Mouse (Mus musculus) effector memory CD4-positive, alpha-beta T cell, adult 5 months (primary cell): ENCODE results near the gene Kctd7. TPM values are rescaled to one million over a fixed set of nuclear protein-coding genes. Genes with fewer than 3 reads are reported as not detected.

ENCODE experiments used
- polyA plus RNA-seq: library from polyadenylated mRNA; unstranded; fragments of 100-300 nt; shearing (Covaris generic); gene quantifications from one replicate; pipeline ENCODE4 v1.2.1, GENCODE M21; 2017

Kctd7 gene
- 1.2 TPM for polyA plus RNA-seq

GRCm38 (mm10) chr5:130144334-130145312 is at the start of gene Kctd7:
TSS of gene Kctd7 (plus strand) at chr5:130144861.

GRCm38 (mm10) chr5:130171423-130171954 is 26.8 kb downstream of the Kctd7 start, which contains the start of gene Rabgef1:
TSS of gene Rabgef1 (plus strand) at chr5:130171798.

Other genes starting within 250 kb of the Kctd7 start
- gene Zbed5, start 249.1 kb upstream of the Kctd7 start, polyA plus RNA-seq = 0.80 TPM
- gene Phkg1, start 246.3 kb upstream of the Kctd7 start, polyA plus RNA-seq = 0.31 TPM
- gene Nupr1l, start 236.3 kb upstream of the Kctd7 start, polyA plus RNA-seq = not detected
- gene Vkorc1l1, start 202.9 kb upstream of the Kctd7 start, polyA plus RNA-seq = 12.7 TPM
- 18.1 TPM for gene Gusb, start 141.8 kb upstream of the Kctd7 start, polyA plus RNA-seq
- 45.4 TPM for gene Asl, start 115.6 kb upstream of the Kctd7 start, polyA plus RNA-seq
- 17.8 TPM for gene Crcp, start 115.6 kb upstream of the Kctd7 start, polyA plus RNA-seq
- 6.7 TPM for gene Tpst1, start 71.5 kb upstream of the Kctd7 start, polyA plus RNA-seq
- gene Rabgef1, start 26.9 kb downstream of the Kctd7 start, polyA plus RNA-seq = 53.0 TPM
- gene Tmem248, start 72.2 kb downstream of the Kctd7 start, polyA plus RNA-seq = 87.5 TPM
- 131 TPM for gene Sbds, start 110.7 kb downstream of the Kctd7 start, polyA plus RNA-seq
- 27.6 TPM for gene Tyw1, start 110.8 kb downstream of the Kctd7 start, polyA plus RNA-seq
- not detected for gene Caln1, start 224.6 kb downstream of the Kctd7 start, polyA plus RNA-seq
- gene A330070K13Rik, start 239.8 kb downstream of the Kctd7 start, polyA plus RNA-seq = not detected